Mouse (Mus musculus): ENCODE results near the gene Ttc30b. TPM values are rescaled to one million over a fixed set of nuclear protein-coding genes. Genes with fewer than 3 reads are reported as not detected.
A peak's percentile ranks its signal among the peaks of the same experiment; 100 is the strongest.

The Ttc30b gene
- total and polyA plus RNA-seq, 2 experiments from 2014 or later: 14.0 to 26.7 TPM

GRCm38 (mm10) chr2:75964972-75965371 lies 26.6 kb upstream of the Ttc30b start:
- peak overlapping the region; percentile 18 for H3K4me3 ChIP-seq (ENCODE audit: low read depth, low read length)
- no peak for TF ChIP-seq EP300 (IDR thresholded peaks at IDR 0.05; ENCODE audit: low read depth)
- peak; percentile 76 for TF ChIP-seq CTCF (IDR thresholded peaks at IDR 0.05; ENCODE audit: low read depth)
- H3K4me1 ChIP-seq (ENCODE audit: control insufficient read depth, insufficient read depth): peaks cover 18% of the 10 kb centered on the region
- H3K36me3 ChIP-seq (replicated peaks; ENCODE audit: control insufficient read depth, insufficient read depth, low read length): no peaks in the 10 kb centered on the region
- DNase-seq (ENCODE audit: low spot score) (peak; percentile 80), ATAC-seq (ENCODE audit: insufficient read depth, low read depth) (peak; percentile 71)
- H3K9ac ChIP-seq (replicated peaks; ENCODE audit: low read depth, low read length): 0 out of 2 replicates have a peak overlapping the region, but pooled peaks have one; percentile 35
- peak overlapping the region; percentile 63 for H3K4me2 ChIP-seq (ENCODE audit: low read depth, low read length)
- peak overlapping the region; percentile 23 for H3K27ac ChIP-seq (ENCODE audit: low read depth)
- 13% methylated on average over 5 of the region's 5 CpGs for WGBS
- H3K9me3 ChIP-seq (replicated peaks; ENCODE audit: control insufficient read depth, low read length): no peaks in the 10 kb centered on the region
- no peaks in the 10 kb centered on the region for H3K27me3 ChIP-seq (ENCODE audit: control insufficient read depth, insufficient read depth, low read length)

DNA sequence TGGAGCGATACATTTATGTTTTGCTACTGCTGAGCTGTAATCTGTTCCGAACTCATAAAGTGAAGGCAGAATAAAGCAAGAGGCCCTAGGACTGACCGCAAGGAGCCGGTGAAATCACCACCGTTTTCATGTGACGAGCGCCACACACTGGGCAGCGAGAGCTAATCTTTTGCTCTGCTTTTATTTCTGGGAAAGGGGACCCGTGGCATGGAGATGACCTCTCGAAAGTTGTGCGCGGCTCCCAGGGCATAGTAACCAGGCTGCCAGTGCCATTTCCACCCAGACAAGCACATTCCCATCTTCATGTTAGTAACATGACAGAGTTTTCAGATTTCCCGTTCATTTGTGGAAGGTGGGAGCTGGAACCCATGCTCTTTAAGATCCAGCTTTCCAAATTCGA lies 26.1 kb upstream of the Ttc30b start:
- Histone ChIP-seq H3K4me1 (ENCODE audit: control insufficient read depth, insufficient read depth) (peaks cover 21% of the 10 kb centered on the region), H3K36me3 (replicated peaks; ENCODE audit: control insufficient read depth, insufficient read depth, low read length) (no peaks in the 10 kb centered on the region), H3K4me2 (ENCODE audit: low read depth, low read length) (peak overlapping the region; percentile 63), H3K4me3 (ENCODE audit: low read depth, low read length) (peak overlapping the region; percentile 18), H3K9me3 (replicated peaks; ENCODE audit: control insufficient read depth, low read length) (no peaks in the 10 kb centered on the region), H3K9ac (replicated peaks; ENCODE audit: low read depth, low read length) (0 out of 2 replicates have a peak overlapping the region, but pooled peaks have one; percentile 35), H3K27ac (ENCODE audit: low read depth) (peak overlapping the region; percentile 23), H3K27me3 (ENCODE audit: control insufficient read depth, insufficient read depth, low read length) (no peaks in the 10 kb centered on the region)
- DNase-seq (ENCODE audit: low spot score) (peak; percentile 61), ATAC-seq (ENCODE audit: insufficient read depth, low read depth) (peak; percentile 60)
- TF ChIP-seq EP300 (IDR thresholded peaks at IDR 0.05; ENCODE audit: low read depth) (no peak), CTCF (IDR thresholded peaks at IDR 0.05; ENCODE audit: low read depth) (peak; percentile 70)
- 4% methylated on average over 14 of the region's 14 CpGs for WGBS

- TF ChIP-seq EP300 (IDR thresholded peaks at IDR 0.05; ENCODE audit: low read depth): no peak
- no peak for TF ChIP-seq CTCF (IDR thresholded peaks at IDR 0.05; ENCODE audit: low read depth)
- H3K4me2 ChIP-seq (ENCODE audit: low read depth, low read length): peak overlapping the region; percentile 63
- no peaks in the 10 kb centered on the region for H3K9me3 ChIP-seq (replicated peaks; ENCODE audit: control insufficient read depth, low read length)
- DNase-seq (ENCODE audit: low spot score) (no peak), ATAC-seq (ENCODE audit: insufficient read depth, low read depth) (no peak)
- peaks cover 26% of the 10 kb centered on the region for H3K4me1 ChIP-seq (ENCODE audit: control insufficient read depth, insufficient read depth)
- no peaks in the 10 kb centered on the region for H3K27me3 ChIP-seq (ENCODE audit: control insufficient read depth, insufficient read depth, low read length)
- H3K4me3 ChIP-seq (ENCODE audit: low read depth, low read length): peak overlapping the region; percentile 18; the same call in 1 of the 2 replicates
- peak overlapping the region; percentile 23 for H3K27ac ChIP-seq (ENCODE audit: low read depth)
- 50% methylated on average over 5 of the region's 5 CpGs for WGBS
- H3K36me3 ChIP-seq (replicated peaks; ENCODE audit: control insufficient read depth, insufficient read depth, low read length): no peaks in the 10 kb centered on the region
- 0 out of 2 replicates have a peak overlapping the region, but pooled peaks have one; percentile 35 for H3K9ac ChIP-seq (replicated peaks; ENCODE audit: low read depth, low read length)
Measured at GRCm38 (mm10) chr2:75964051-75964450, 25.7 kb upstream of the Ttc30b start.

DNA sequence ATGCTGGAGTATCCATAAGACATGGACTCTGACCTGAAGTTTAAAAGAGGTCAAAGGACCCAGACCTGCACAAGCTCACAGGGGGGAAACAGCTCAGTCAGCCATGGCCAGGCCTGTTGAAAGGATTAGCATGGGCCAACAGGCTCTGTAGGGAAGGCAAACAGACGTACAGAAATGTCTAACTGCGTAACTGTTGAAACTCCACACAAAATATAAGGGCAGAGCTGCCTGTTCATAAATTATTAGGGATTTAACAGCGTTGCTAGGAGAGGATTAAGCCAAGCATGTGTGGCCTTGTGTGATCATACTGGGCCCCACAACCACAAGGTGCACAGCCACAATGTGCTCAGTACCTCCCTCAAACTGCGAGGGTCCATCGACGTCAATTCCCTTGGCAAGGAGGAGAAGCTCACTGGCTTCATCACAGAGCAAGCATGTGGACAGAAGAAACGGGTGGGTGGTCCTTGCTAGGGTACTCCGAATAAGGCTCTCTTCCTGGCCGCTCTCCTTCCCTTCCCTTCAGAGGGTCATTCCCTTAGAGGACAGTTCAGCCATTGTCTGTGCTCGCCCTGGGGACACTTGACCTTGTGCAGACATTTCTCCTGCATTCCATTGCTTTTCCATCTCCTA lies 24.9 kb upstream of the Ttc30b start:
- 80% methylated on average over 10 of the region's 10 CpGs for WGBS
- TF ChIP-seq CTCF (IDR thresholded peaks at IDR 0.05; ENCODE audit: low read depth) (no peak), EP300 (IDR thresholded peaks at IDR 0.05; ENCODE audit: low read depth) (no peak)
- H3K4me1 ChIP-seq (ENCODE audit: control insufficient read depth, insufficient read depth): peaks cover 31% of the 10 kb centered on the region
- H3K36me3 ChIP-seq (replicated peaks; ENCODE audit: control insufficient read depth, insufficient read depth, low read length): no peaks in the 10 kb centered on the region
- DNase-seq (ENCODE audit: low spot score) (no peak), ATAC-seq (ENCODE audit: insufficient read depth, low read depth) (no peak)
- H3K4me2 ChIP-seq (ENCODE audit: low read depth, low read length): no peak overlapping the region
- H3K9me3 ChIP-seq (replicated peaks; ENCODE audit: control insufficient read depth, low read length): no peaks in the 10 kb centered on the region
- H3K4me3 ChIP-seq (ENCODE audit: low read depth, low read length): no peak overlapping the region
- no peaks in the 10 kb centered on the region for H3K27me3 ChIP-seq (ENCODE audit: control insufficient read depth, insufficient read depth, low read length)
- H3K27ac ChIP-seq (ENCODE audit: low read depth): no peak overlapping the region
- H3K9ac ChIP-seq (replicated peaks; ENCODE audit: low read depth, low read length): no peak overlapping the region

- Histone ChIP-seq H3K4me2 (ENCODE audit: low read depth, low read length) (peak overlapping the region; percentile 26), H3K9me3 (replicated peaks; ENCODE audit: control insufficient read depth, low read length) (no peaks in the 10 kb centered on the region), H3K4me3 (ENCODE audit: low read depth, low read length) (no peak overlapping the region), H3K9ac (replicated peaks; ENCODE audit: low read depth, low read length) (no peak overlapping the region), H3K36me3 (replicated peaks; ENCODE audit: control insufficient read depth, insufficient read depth, low read length) (no peaks in the 10 kb centered on the region), H3K4me1 (ENCODE audit: control insufficient read depth, insufficient read depth) (peaks cover 31% of the 10 kb centered on the region), H3K27me3 (ENCODE audit: control insufficient read depth, insufficient read depth, low read length) (no peaks in the 10 kb centered on the region), H3K27ac (ENCODE audit: low read depth) (peak overlapping the region; percentile 82)
- WGBS: 50% methylated on average over 15 of the region's 15 CpGs
- DNase-seq (ENCODE audit: low spot score): peak; percentile 80
- TF ChIP-seq CTCF (IDR thresholded peaks at IDR 0.05; ENCODE audit: low read depth) (no peak), EP300 (IDR thresholded peaks at IDR 0.05; ENCODE audit: low read depth) (no peak)
- peak; percentile 74 for ATAC-seq (ENCODE audit: insufficient read depth, low read depth)
Measured at GRCm38 (mm10) chr2:75960366-75961330, 22.3 kb upstream of the Ttc30b start.
